Mouse (Mus musculus) hematopoietic multipotent progenitor cell, adult 10-12 weeks (in vitro differentiated cells): Measurements from ENCODE around the gene Trappc2. TPM values are rescaled to one million over a fixed set of nuclear protein-coding genes. Genes with fewer than 3 reads are reported as not detected.

Experiments
- polyA plus RNA-seq: library from polyadenylated mRNA; stranded (reverse); fragments of >175 nt; gene quantifications from 2 replicates; pipeline ENCODE4 v1.2.3, GENCODE M21; 2012; ENCODE audit warnings: low replicate concordance

Trappc2 gene
- 0.38 and 0.98 TPM in 2 replicates for polyA plus RNA-seq

GRCm38 (mm10) chrX:166440036-166440615 is at the start of gene Trappc2:
TSS of gene Trappc2 (plus strand) at chrX:166440574.

GRCm38 (mm10) chrX:166440616-166441063 is 266 bp downstream of the Trappc2 start, which contains the start of gene Ofd1:
TSS of gene Ofd1 (minus strand) at chrX:166440704.

GRCm38 (mm10) chrX:166479365-166479983 is 39.1 kb downstream of the Trappc2 start, which contains the start of gene Rab9:
TSS of gene Rab9 (minus strand) at chrX:166479867.

Other genes with a start within 250 kb of the Trappc2 start
- gene Gpm6b, start 201.7 kb upstream of the Trappc2 start, polyA plus RNA-seq: 1.1 and 3.4 TPM in 2 replicates
- gene Ofd1, start 130 bp downstream of the Trappc2 start, polyA plus RNA-seq: 2.7 and 4.7 TPM in 2 replicates
- gene Rab9, start 39.3 kb downstream of the Trappc2 start, polyA plus RNA-seq: 0.30 and 2.4 TPM in 2 replicates
- gene Tceanc, start 78.0 kb downstream of the Trappc2 start, polyA plus RNA-seq: 0.98 and 1.1 TPM in 2 replicates
- gene Egfl6, start 145.1 kb downstream of the Trappc2 start, polyA plus RNA-seq: 0.08 and 0.37 TPM in 2 replicates